Mouse (Mus musculus): ENCODE measurements at regions not wholly inside any gene's neighbourhood (a gene's known extent, or its start where the extent isn't known, plus 50 kb on each side); places are given as distances from the start of the nearest gene placed in this dataset.

DNA sequence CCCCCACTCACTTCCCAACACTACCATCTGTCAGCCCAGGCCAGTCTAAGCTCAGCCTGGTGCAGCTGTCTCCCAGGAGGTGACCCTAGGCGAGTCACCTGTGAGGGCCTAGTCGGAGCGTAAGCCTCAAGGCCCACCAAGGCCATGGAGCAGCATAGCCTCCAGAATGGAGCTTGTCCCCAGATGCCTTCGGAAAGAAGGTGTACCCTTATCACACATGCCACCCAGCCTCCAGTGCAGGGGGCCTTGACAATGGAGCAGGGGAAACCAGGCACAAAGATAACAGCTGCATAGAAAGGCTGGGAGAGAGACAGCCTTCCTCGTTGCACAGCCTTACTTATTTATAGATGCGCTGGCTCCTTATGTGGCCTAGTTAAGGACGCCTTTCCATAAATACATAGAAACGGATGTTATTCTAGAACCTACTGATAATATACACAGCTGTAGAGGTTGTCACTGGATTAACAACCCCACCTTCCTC, 145.0 kb upstream of the Cpeb2 start:
- no peaks in the 10 kb centered on the region for H3K9me3 ChIP-seq (replicated peaks; ENCODE audit: control insufficient read depth, low read length)
- no peak overlapping the region for H3K27ac ChIP-seq (replicated peaks; ENCODE audit: low read depth, low read length)
- H3K9ac ChIP-seq (replicated peaks; ENCODE audit: low read length): no peak overlapping the region
- no peaks in the 10 kb centered on the region for H3K27me3 ChIP-seq (ENCODE audit: control insufficient read depth, insufficient read depth, low read length)
- no peaks in the 10 kb centered on the region for H3K36me3 ChIP-seq (replicated peaks; ENCODE audit: control insufficient read depth, insufficient read depth, low read depth, low read length)
- no peak overlapping the region for H3K4me3 ChIP-seq (ENCODE audit: low read depth, low read length)
- no peak for DNase-seq (ENCODE audit: low spot score)
- ATAC-seq (replicated peaks; ENCODE audit: insufficient number of reproducible peaks, low FRiP score, low TSS enrichment, low read depth): no peak
- no peaks in the 10 kb centered on the region for H3K4me1 ChIP-seq (ENCODE audit: control insufficient read depth, insufficient read depth, low read length)
- WGBS: 74% methylated on average over 8 of the region's 8 CpGs
- no peak overlapping the region for H3K4me2 ChIP-seq (ENCODE audit: low read depth, low read length)

DNA sequence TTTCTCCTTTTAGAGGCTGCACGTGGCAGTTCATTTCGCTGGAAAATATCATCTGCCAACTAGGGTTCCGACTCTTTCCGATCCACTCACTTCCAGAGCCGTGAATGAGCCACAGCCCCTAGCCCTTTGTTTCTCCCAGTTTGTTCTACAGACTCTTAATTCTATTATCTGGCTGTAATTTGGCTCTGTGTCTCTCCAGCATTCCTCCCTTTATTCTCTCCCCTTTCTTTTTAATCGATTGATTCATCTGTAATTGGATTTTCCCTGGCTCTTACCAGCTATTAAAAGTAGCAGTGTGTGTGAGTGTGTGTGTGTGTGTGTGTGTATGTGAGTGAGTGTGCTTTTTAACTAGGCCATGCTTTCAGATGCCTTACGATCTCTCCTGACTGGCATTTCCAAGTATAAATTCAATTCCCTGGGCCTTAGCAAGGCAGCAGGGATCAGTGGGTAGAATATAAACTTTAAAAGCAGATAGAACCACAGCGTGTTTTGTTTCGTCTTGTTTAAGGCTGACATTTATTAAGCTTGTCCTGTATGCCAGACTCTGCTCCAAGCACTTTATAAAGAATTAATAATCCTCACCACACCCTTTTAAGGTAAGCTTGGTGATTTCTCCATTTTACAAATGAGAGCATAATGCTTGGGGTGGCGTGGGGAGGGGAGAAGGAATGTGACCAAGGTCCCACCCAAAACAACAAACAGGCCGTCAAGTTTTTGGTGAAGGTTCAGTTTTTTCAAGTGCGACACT, 144.1 kb upstream of the Cpeb2 start:
- Histone ChIP-seq H3K4me1 (ENCODE audit: control insufficient read depth, insufficient read depth, low read length) (no peaks in the 10 kb centered on the region), H3K4me3 (ENCODE audit: low read depth, low read length) (no peak overlapping the region), H3K4me2 (ENCODE audit: low read depth, low read length) (no peak overlapping the region), H3K27me3 (ENCODE audit: control insufficient read depth, insufficient read depth, low read length) (no peaks in the 10 kb centered on the region), H3K36me3 (replicated peaks; ENCODE audit: control insufficient read depth, insufficient read depth, low read depth, low read length) (no peaks in the 10 kb centered on the region), H3K9ac (replicated peaks; ENCODE audit: low read length) (no peak overlapping the region), H3K27ac (replicated peaks; ENCODE audit: low read depth, low read length) (no peak overlapping the region), H3K9me3 (replicated peaks; ENCODE audit: control insufficient read depth, low read length) (no peaks in the 10 kb centered on the region)
- DNase-seq (ENCODE audit: low spot score) (no peak), ATAC-seq (replicated peaks; ENCODE audit: insufficient number of reproducible peaks, low FRiP score, low TSS enrichment, low read depth) (no peak)
- 58% methylated on average over 12 of the region's 12 CpGs for WGBS

DNA sequence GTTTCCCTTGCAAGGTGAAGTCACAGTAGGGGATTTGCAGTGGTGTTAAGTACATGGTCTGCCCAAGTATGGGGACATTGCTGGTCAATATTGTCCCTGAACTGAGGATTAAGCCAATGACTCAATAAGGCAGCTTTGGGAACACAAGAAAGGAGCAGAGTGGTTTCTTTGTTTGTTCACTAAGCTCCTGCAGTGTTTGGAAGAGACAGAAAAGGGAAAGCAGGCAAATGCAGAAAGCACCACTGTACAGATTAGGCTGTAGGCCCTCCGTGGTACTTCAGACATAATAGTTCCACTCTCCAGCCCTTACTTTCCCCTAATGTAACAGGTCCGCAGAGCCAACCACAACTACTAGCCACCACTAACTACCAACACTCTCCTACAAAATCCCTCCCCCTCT, 143.5 kb upstream of the Cpeb2 start:
- no peak for ATAC-seq (replicated peaks; ENCODE audit: insufficient number of reproducible peaks, low FRiP score, low TSS enrichment, low read depth)
- Histone ChIP-seq H3K4me2 (ENCODE audit: low read depth, low read length) (no peak overlapping the region), H3K36me3 (replicated peaks; ENCODE audit: control insufficient read depth, insufficient read depth, low read depth, low read length) (no peaks in the 10 kb centered on the region), H3K9me3 (replicated peaks; ENCODE audit: control insufficient read depth, low read length) (no peaks in the 10 kb centered on the region), H3K4me3 (ENCODE audit: low read depth, low read length) (no peak overlapping the region), H3K4me1 (ENCODE audit: control insufficient read depth, insufficient read depth, low read length) (no peaks in the 10 kb centered on the region; the same call in 1 of the 2 replicates), H3K9ac (replicated peaks; ENCODE audit: low read length) (no peak overlapping the region), H3K27me3 (ENCODE audit: control insufficient read depth, insufficient read depth, low read length) (no peaks in the 10 kb centered on the region), H3K27ac (replicated peaks; ENCODE audit: low read depth, low read length) (no peak overlapping the region)
- WGBS: 81% methylated on average over 2 of the region's 2 CpGs
- no peak for DNase-seq (ENCODE audit: low spot score)

DNA sequence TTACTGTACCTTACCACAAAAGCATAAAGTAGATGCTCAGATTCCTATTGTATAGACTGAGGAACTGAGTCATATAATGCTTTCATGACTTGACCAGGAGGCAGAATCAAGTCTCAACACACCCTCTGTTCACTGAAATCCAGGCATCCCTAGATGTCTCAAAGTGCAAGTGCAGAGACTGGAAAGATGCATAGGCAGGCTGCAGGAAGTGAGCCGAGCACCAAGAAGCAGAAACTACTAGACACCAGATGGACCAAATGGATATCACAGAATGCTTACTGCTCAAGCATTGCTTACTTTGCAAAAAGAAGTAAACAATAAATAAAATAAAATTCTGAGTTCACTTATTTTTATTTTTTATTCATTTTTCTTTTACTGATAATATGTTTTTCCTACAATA, 143.0 kb upstream of the Cpeb2 start:
- no peak for DNase-seq (ENCODE audit: low spot score)
- no peak overlapping the region for H3K4me3 ChIP-seq (ENCODE audit: low read depth, low read length)
- WGBS: 83% methylated on average over 1 of the region's 1 CpGs
- ATAC-seq (replicated peaks; ENCODE audit: insufficient number of reproducible peaks, low FRiP score, low TSS enrichment, low read depth): no peak
- H3K27ac ChIP-seq (replicated peaks; ENCODE audit: low read depth, low read length): no peak overlapping the region
- H3K9me3 ChIP-seq (replicated peaks; ENCODE audit: control insufficient read depth, low read length): no peaks in the 10 kb centered on the region
- no peaks in the 10 kb centered on the region for H3K36me3 ChIP-seq (replicated peaks; ENCODE audit: control insufficient read depth, insufficient read depth, low read depth, low read length)
- H3K27me3 ChIP-seq (ENCODE audit: control insufficient read depth, insufficient read depth, low read length): no peaks in the 10 kb centered on the region
- no peak overlapping the region for H3K4me2 ChIP-seq (ENCODE audit: low read depth, low read length)
- H3K9ac ChIP-seq (replicated peaks; ENCODE audit: low read length): no peak overlapping the region
- H3K4me1 ChIP-seq (ENCODE audit: control insufficient read depth, insufficient read depth, low read length): no peaks in the 10 kb centered on the region; the same call in 1 of the 2 replicates

DNA sequence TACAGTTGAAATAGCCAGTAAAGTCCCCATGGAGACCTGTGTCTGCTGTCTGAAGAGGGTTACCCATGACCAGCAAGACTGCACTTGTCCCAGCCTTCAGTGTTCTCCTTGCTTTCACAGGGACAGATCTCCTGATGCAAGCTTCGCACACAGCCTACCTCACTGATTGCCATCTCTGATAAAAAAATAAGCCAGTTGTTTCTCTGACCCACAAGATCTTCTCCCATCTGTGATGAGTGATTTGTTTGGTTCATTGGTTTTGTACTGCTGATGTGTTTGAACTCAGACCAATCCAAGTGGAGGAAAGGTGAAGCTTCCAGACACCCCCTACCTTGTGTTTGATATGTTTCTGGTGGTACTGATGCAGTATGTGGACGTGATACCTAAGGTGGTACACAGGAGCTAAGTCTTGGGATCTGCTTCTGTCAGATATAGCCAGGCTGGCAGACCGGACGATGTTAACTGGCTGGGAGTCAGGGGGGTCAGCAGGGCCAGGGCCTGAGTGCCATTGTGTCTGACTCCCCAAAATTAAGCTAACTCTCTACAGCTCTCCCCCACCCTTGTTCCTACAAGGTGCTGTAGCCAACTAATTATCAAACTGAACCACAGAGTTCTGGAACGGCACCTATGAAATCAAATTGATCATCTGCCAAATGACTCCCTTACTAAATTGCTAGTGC, 139.2 kb upstream of the Cpeb2 start:
- Histone ChIP-seq H3K36me3 (replicated peaks; ENCODE audit: control insufficient read depth, insufficient read depth, low read depth, low read length) (no peaks in the 10 kb centered on the region), H3K27ac (replicated peaks; ENCODE audit: low read depth, low read length) (no peak overlapping the region), H3K9me3 (replicated peaks; ENCODE audit: control insufficient read depth, low read length) (no peaks in the 10 kb centered on the region), H3K4me1 (ENCODE audit: control insufficient read depth, insufficient read depth, low read length) (no peaks in the 10 kb centered on the region; the same call in 1 of the 2 replicates), H3K9ac (replicated peaks; ENCODE audit: low read length) (no peak overlapping the region), H3K4me3 (ENCODE audit: low read depth, low read length) (no peak overlapping the region), H3K27me3 (ENCODE audit: control insufficient read depth, insufficient read depth, low read length) (no peaks in the 10 kb centered on the region), H3K4me2 (ENCODE audit: low read depth, low read length) (no peak overlapping the region)
- ATAC-seq (replicated peaks; ENCODE audit: insufficient number of reproducible peaks, low FRiP score, low TSS enrichment, low read depth) (peak; percentile 56; the same call in 1 of the 2 replicates), DNase-seq (ENCODE audit: low spot score) (no peak)
- WGBS: 69% methylated on average over 5 of the region's 5 CpGs

DNA sequence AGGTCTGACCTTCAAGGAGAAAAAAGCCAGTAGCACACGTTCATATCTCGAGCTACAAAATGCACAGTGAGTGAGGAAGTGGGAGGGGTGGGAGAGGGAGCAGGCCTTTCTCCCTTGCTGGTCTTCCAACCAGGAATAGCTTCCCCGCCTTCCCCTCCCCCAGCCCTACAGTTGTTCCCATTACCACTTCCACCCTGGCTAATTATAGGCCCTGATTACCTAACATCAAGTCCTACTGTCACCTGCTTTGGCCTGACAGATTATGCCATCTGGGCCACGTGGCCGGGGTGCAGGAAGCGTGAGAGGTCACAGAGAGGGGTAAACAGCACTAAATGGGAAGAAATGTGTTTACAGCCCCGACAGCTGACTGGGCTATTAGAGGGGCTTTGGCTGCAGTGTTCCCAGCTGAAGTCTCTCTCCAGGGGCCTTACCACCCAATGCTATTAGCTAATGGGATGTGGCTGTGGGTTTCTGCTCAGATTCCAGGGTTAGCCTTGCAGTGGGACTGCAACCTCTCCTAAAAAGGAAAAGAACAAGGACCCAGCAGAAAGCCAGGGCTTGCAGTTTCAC, 138.6 kb upstream of the Cpeb2 start:
- Histone ChIP-seq H3K9ac (replicated peaks; ENCODE audit: low read length) (no peak overlapping the region), H3K27ac (replicated peaks; ENCODE audit: low read depth, low read length) (no peak overlapping the region), H3K36me3 (replicated peaks; ENCODE audit: control insufficient read depth, insufficient read depth, low read depth, low read length) (no peaks in the 10 kb centered on the region), H3K4me2 (ENCODE audit: low read depth, low read length) (no peak overlapping the region), H3K4me1 (ENCODE audit: control insufficient read depth, insufficient read depth, low read length) (no peaks in the 10 kb centered on the region; the same call in 1 of the 2 replicates), H3K4me3 (ENCODE audit: low read depth, low read length) (no peak overlapping the region), H3K27me3 (ENCODE audit: control insufficient read depth, insufficient read depth, low read length) (no peaks in the 10 kb centered on the region), H3K9me3 (replicated peaks; ENCODE audit: control insufficient read depth, low read length) (no peaks in the 10 kb centered on the region)
- 18% methylated on average over 7 of the region's 7 CpGs for WGBS
- DNase-seq (ENCODE audit: low spot score) (peak; percentile 14), ATAC-seq (replicated peaks; ENCODE audit: insufficient number of reproducible peaks, low FRiP score, low TSS enrichment, low read depth) (peak; percentile 90)

DNA sequence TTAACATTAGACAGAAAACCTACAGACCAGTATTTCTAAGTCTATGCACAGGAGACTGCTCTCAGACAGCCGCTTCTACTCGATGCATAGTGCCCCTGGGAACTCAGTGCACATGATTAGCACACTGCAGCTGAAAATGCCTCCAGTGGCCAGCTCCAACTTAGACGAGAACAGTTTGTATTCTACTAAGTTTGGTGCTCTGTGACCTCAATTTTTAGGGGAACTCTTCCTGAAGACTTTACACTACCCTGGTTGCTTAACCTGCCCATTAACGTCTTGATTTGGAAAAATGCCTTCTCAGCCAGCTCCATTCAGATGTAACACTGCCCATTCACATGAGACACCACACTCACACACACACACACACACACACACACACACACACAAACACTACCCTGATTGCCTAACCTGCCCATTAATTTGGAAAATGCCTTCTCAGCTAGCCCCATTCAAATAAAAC, 130.9 kb upstream of the Cpeb2 start:
- H3K36me3 ChIP-seq (replicated peaks; ENCODE audit: control insufficient read depth, insufficient read depth, low read depth, low read length): no peaks in the 10 kb centered on the region
- no peak overlapping the region for H3K27ac ChIP-seq (replicated peaks; ENCODE audit: low read depth, low read length)
- H3K4me2 ChIP-seq (ENCODE audit: low read depth, low read length): no peak overlapping the region
- no peak for DNase-seq (ENCODE audit: low spot score)
- no peak overlapping the region for H3K9ac ChIP-seq (replicated peaks; ENCODE audit: low read length)
- no peaks in the 10 kb centered on the region for H3K9me3 ChIP-seq (replicated peaks; ENCODE audit: control insufficient read depth, low read length)
- H3K4me1 ChIP-seq (ENCODE audit: control insufficient read depth, insufficient read depth, low read length): no peaks in the 10 kb centered on the region
- H3K27me3 ChIP-seq (ENCODE audit: control insufficient read depth, insufficient read depth, low read length): no peaks in the 10 kb centered on the region
- no peak for ATAC-seq (replicated peaks; ENCODE audit: insufficient number of reproducible peaks, low FRiP score, low TSS enrichment, low read depth)
- H3K4me3 ChIP-seq (ENCODE audit: low read depth, low read length): no peak overlapping the region
- 53% methylated on average over 4 of the region's 4 CpGs for whole genome bisulfite sequencing

DNA sequence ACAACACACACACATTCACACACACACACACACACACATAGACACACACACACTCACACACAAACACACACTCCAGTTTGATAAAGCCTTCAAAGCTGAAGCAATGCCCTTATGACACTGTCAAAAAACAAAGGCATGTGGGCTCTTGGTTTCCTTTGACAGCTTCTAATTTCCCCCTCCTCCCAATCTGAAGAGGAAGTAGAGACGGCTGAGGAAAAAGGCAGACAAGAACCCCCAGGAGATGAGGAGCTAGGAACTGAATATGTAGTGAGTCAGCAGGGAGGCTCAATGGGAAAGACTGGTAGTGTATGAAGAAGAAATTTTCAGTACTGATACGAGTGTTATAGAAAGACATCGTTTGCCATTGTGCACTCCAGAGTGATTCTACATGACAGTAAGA, 130.4 kb upstream of the Cpeb2 start:
- WGBS: 54% methylated on average over 3 of the region's 3 CpGs
- Histone ChIP-seq H3K4me2 (ENCODE audit: low read depth, low read length) (no peak overlapping the region), H3K4me1 (ENCODE audit: control insufficient read depth, insufficient read depth, low read length) (no peaks in the 10 kb centered on the region), H3K9ac (replicated peaks; ENCODE audit: low read length) (no peak overlapping the region), H3K4me3 (ENCODE audit: low read depth, low read length) (no peak overlapping the region), H3K27me3 (ENCODE audit: control insufficient read depth, insufficient read depth, low read length) (no peaks in the 10 kb centered on the region), H3K9me3 (replicated peaks; ENCODE audit: control insufficient read depth, low read length) (no peaks in the 10 kb centered on the region), H3K27ac (replicated peaks; ENCODE audit: low read depth, low read length) (no peak overlapping the region), H3K36me3 (replicated peaks; ENCODE audit: control insufficient read depth, insufficient read depth, low read depth, low read length) (no peaks in the 10 kb centered on the region)
- DNase-seq (ENCODE audit: low spot score) (no peak), ATAC-seq (replicated peaks; ENCODE audit: insufficient number of reproducible peaks, low FRiP score, low TSS enrichment, low read depth) (no peak)
